Mouse (Mus musculus) induced T-regulatory cell, adult 2 months (primary cell): ENCODE results near the gene Olfr138.

Experiments
- DNase-seq: peaks from one replicate; pipeline ENCODE4 v3.0.0-alpha.2; 2012; ENCODE audit warnings: low read depth

Gene Olfr138

DNA sequence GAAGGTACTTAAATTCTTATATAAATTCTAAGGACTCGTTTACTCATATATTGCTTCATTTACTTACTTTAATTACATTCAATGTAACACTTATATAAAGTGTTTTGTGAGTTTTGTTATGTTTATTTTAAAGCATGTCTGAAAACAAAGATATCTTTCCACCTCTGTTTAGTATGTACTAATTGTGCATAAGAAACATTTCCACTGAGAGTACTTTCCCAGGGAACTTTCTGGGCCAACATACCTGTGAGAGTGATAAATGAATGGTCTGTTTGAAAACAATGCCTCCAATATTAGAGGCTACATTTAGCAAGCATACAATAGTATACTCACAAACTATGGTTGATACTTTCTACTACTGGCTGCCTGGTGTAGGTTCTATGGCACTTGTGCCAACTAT is at the start of gene Olfr138:
Gene Olfr138 (plus strand): TSS at position 301 of the 400 bp plus-strand sequence.
- DNase-seq: no peak

DNA sequence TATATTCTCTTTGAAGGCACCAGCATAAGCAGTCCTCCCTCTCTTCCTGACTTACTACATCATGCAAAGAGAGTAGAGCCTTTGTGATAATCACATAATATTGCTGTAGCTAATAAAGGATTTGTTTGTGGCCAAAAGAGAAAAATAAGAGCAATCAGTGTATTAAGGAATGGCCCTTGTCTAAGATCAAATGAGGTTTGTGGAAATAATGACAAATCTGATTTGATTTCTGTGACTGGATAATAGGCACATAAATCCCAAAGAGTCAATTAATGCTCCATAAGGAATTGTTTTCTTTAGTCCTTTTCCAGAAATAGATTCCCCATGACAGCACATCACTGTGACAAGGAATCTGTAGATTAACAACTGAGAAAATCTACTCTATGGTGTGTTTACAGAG is 46.6 kb downstream of the Olfr138 start, which contains the start of gene Olfr137:
Gene Olfr137 (minus strand): TSS at position 101 of the 400 bp plus-strand sequence.
- DNase-seq: no peak
